Mouse (Mus musculus): Measurements from ENCODE around the gene Cuedc2.

- TF ChIP-seq POLR2A (IDR thresholded peaks at IDR 0.05; ENCODE audit: extremely low read depth, insufficient read depth, low read length) = no peak
- no peak for TF ChIP-seq CTCF (IDR thresholded peaks at IDR 0.05; ENCODE audit: extremely low read depth, insufficient read depth, low read length)
These were observed 32.3 kb downstream of the Cuedc2 start for GRCm38 (mm10) chr19:46306268-46306610.
